Mouse (Mus musculus): ENCODE data around the gene Srrt.
A peak's percentile ranks its signal among the peaks of the same experiment; 100 is the strongest.
"Not testable (repeated sequence)": the region's sequence is repeated elsewhere in the genome, so short reads cannot be mapped to it uniquely, and the experiment has no call there.

The Srrt gene

GRCm38 (mm10) chr5:137295296-137295695, 12.2 kb downstream of the Srrt start:
- DNase-seq = no peak

GRCm38 (mm10) chr5:137294744-137295093, 12.8 kb downstream of the Srrt start:
- DNase-seq = no peak

- peak; percentile 96 to 97 for DNase-seq
Observed at GRCm38 (mm10) chr5:137293839-137294743, 13.4 kb downstream of the Srrt start, which contains the start of gene Ufsp1. Gene Ufsp1 (plus strand): TSS chr5:137294629.

- DNase-seq = peak; percentile 88 to 91
Observed at GRCm38 (mm10) chr5:137293282-137293681, 14.2 kb downstream of the Srrt start.

- DNase-seq = peak in 1 of 2 experiments; percentile 13
Observed at GRCm38 (mm10) chr5:137291381-137291926, 16.0 kb downstream of the Srrt start.

GRCm38 (mm10) chr5:137290677-137291076, 16.8 kb downstream of the Srrt start:
- peak; percentile 77 for DNase-seq

GRCm38 (mm10) chr5:137289591-137290365, 17.7 kb downstream of the Srrt start:
- peak in 1 of 2 experiments; percentile 15 for DNase-seq

GRCm38 (mm10) chr5:137288999-137289470, 18.4 kb downstream of the Srrt start:
- peak; percentile 68 to 75 for DNase-seq

- peak; percentile 61 to 72 for DNase-seq
Observed at GRCm38 (mm10) chr5:137287953-137288743, 19.3 kb downstream of the Srrt start.

- peak; percentile 82 to 83 for DNase-seq
Observed at GRCm38 (mm10) chr5:137287032-137287952, 20.2 kb downstream of the Srrt start, which contains the start of gene Ache. Gene Ache (plus strand): TSS chr5:137287519.

GRCm38 (mm10) chr5:137286655-137287031, 20.8 kb downstream of the Srrt start:
- DNase-seq = peak; percentile 96 to 97

GRCm38 (mm10) chr5:137285986-137286385, 21.5 kb downstream of the Srrt start:
- DNase-seq = no peak

GRCm38 (mm10) chr5:137285045-137285444, 22.4 kb downstream of the Srrt start:
- peak; percentile 34 to 64 for DNase-seq

GRCm38 (mm10) chr5:137284411-137284810, 23.1 kb downstream of the Srrt start:
- DNase-seq = not testable (repeated sequence)

GRCm38 (mm10) chr5:137277360-137278342, 29.8 kb downstream of the Srrt start:
- DNase-seq = peak; percentile 21 to 36

GRCm38 (mm10) chr5:137268131-137268910, 39.2 kb downstream of the Srrt start:
- no peak for DNase-seq

- no peak for DNase-seq
Observed at GRCm38 (mm10) chr5:137264787-137265186, 42.7 kb downstream of the Srrt start.

- DNase-seq = no peak
Observed at GRCm38 (mm10) chr5:137263897-137264720, 43.4 kb downstream of the Srrt start.
